Mouse (Mus musculus) lung, postnatal 0 days (tissue): ENCODE measurements around the gene Brd2.

ENCODE experiments used
- CTCF ChIP-seq: IDR thresholded peaks from 2 replicates; pipeline ENCODE4 v1.5.1; 2016; ENCODE audit warnings: antibody characterized with exemption, mild to moderate bottlenecking
- EP300 ChIP-seq: IDR thresholded peaks from 2 replicates; pipeline ENCODE4 v1.6.1; 2016; ENCODE audit warnings: antibody characterized with exemption, mild to moderate bottlenecking, control low read depth

DNA sequence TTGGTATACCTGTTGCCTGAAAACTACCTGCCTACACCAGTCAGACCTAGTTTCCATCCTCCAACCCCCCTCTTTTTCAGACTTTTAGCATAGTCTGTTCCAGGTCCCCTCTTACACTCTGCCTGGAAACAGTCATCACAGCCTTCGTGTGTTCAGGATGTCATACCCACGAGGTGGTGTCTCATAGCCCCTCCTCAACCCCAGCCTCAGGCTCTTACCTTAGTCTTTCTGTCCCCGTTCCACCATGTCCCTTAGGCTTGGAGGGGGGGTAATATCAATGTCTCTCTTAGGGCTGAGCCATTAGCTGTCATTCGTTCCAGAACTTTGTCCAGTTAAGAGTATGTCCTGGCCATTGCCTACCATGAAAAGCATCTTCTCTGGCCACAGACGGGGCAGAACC, 21.2 kb downstream of the Brd2 start:
- TF ChIP-seq CTCF, result no peak
- TF ChIP-seq EP300, result no peak
